Mouse (Mus musculus) spleen, adult 2 months (tissue): ENCODE measurements around the gene Il23a.

ENCODE experiments used
- CTCF ChIP-seq: fragments of 200-500 bp; IDR thresholded peaks from 2 replicates; pipeline ENCODE4 v1.5.1; 2011; ENCODE audit warnings: mild to moderate bottlenecking, inconsistent platforms; ENCODE audit not compliant: insufficient read depth, insufficient read length, insufficient replicate concordance; ENCODE audit errors: extremely low read depth
- POLR2A ChIP-seq: fragments of 200-500 bp; IDR thresholded peaks from 2 replicates; pipeline ENCODE4 v1.6.1; 2011; ENCODE audit warnings: low read depth, low read length, inconsistent platforms

DNA sequence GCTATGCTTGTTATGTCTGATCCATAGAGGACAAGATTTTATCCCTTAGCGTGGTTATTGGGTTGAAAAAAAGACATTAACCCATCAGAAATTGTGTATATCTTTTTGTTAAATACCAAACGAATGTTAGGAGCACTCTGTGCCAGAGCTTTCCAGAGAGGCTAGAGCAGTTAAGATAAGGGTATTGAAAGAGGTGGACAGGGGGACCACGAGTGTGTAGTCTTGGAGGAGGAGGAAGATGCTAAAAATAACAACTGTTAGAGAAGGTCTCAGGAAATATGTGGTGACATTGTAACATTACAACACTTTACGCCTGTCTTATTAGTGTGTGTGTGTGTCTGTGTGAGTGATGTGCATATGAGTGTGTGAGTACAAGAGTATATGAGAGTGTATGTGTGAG lies 12.3 kb upstream of the Il23a start:
- TF ChIP-seq POLR2A (no peak), CTCF (no peak)
